Mouse (Mus musculus) forebrain, postnatal 0 days (tissue): ENCODE measurements around the gene Daam2. TPM values are rescaled to one million over a fixed set of nuclear protein-coding genes. Genes with fewer than 3 reads are reported as not detected.

Source experiments
- ATAC-seq: fragments of 200-750 bp; cut with Nextera tagmentation; 2 replicates; pipeline ENCODE4 v1.8.0; 2017; ENCODE audit warnings: mild to moderate bottlenecking, moderate library complexity
- DNase-seq: peaks from one replicate; pipeline ENCODE4 v3.0.0-alpha.2; 2015
- H3K27ac ChIP-seq: fragments of 300-500 bp; sonication (generic); 2 replicates; pipeline ENCODE4 v1.5.1; 2014; ENCODE audit warnings: low read depth, mild to moderate bottlenecking, antibody characterized with exemption, low read length, moderate library complexity, mixed read lengths
- H3K27me3 ChIP-seq: fragments of 300-500 bp; sonication (generic); 2 replicates; pipeline ENCODE4 v1.6.1; 2014; ENCODE audit warnings: mild to moderate bottlenecking, low read length, mixed read lengths; ENCODE audit not compliant: insufficient read depth
- H3K36me3 ChIP-seq: fragments of 300-500 bp; sonication (generic); 2 replicates; pipeline ENCODE4 v1.6.1; 2014; ENCODE audit warnings: mild to moderate bottlenecking, moderate library complexity; ENCODE audit not compliant: insufficient read depth
- H3K4me1 ChIP-seq: fragments of 300-500 bp; sonication (generic); 2 replicates; pipeline ENCODE4 v1.6.1; 2014; ENCODE audit warnings: antibody characterized with exemption; ENCODE audit not compliant: insufficient read depth
- H3K4me2 ChIP-seq: fragments of 300-500 bp; sonication (generic); 2 replicates; pipeline ENCODE4 v1.6.1; 2014; ENCODE audit warnings: low read depth, mild to moderate bottlenecking, moderate library complexity
- H3K4me3 ChIP-seq: fragments of 300-500 bp; sonication (generic); 2 replicates; pipeline ENCODE4 v1.5.1; 2014; ENCODE audit warnings: low read depth, low read length, mixed read lengths
- H3K9ac ChIP-seq: fragments of 300-500 bp; sonication (generic); 2 replicates; pipeline ENCODE4 v1.6.1; 2014; ENCODE audit warnings: mild to moderate bottlenecking
- H3K9me3 ChIP-seq: fragments of 300-500 bp; sonication (generic); 2 replicates; pipeline ENCODE4 v1.6.1; 2016; ENCODE audit warnings: low read length
- CTCF ChIP-seq: sonication (generic); IDR thresholded peaks from 2 replicates; pipeline ENCODE4 v1.5.1; 2016; ENCODE audit warnings: antibody characterized with exemption, control low read depth, low read depth
- WGBS: fragments of 180-500 bp; shearing (Covaris S2); extraction: QIAGEN DNeasy Blood & Tissue Kit; methylation state at CpG from one replicate; pipeline ENCODE4 v1.1.7; 2014; 5-methylcytosine and 5-hydroxymethylcytosine counted together
- polyA plus RNA-seq: library from polyadenylated mRNA; unstranded; fragments of >200 nt; fragmentation: Nextera tagmentation; extraction: Ambion mirVana; gene quantifications from 2 replicates; pipeline ENCODE4 v1.2.1, GENCODE M21; 2015
- total RNA-seq: library from RNA; depleted of rRNA; stranded (reverse); fragments of >200 nt; gene quantifications from 2 replicates; pipeline ENCODE4 v1.2.3, GENCODE M21; 2014

Gene Daam2
- total and polyA plus RNA-seq, 2 experiments from 2014 or later = 1.8 to 10.3 TPM

- 96% methylated on average over 4 of the region's 4 CpGs for WGBS
These were observed 70.9 kb downstream of the Daam2 start for GRCm38 (mm10) chr17:49493276-49493675.

GRCm38 (mm10) chr17:49489098-49489497 lies 75.0 kb downstream of the Daam2 start:
- DNase-seq = no peak
- TF ChIP-seq CTCF = no peak
- H3K27me3 ChIP-seq = no peaks in the 10 kb centered on the region
- H3K36me3 ChIP-seq = no peaks in the 10 kb centered on the region
- no peak overlapping the region for H3K27ac ChIP-seq
- no peaks in the 10 kb centered on the region for H3K9me3 ChIP-seq
- no peak overlapping the region for H3K9ac ChIP-seq
- H3K4me1 ChIP-seq = no peaks in the 10 kb centered on the region
- H3K4me3 ChIP-seq = no peak overlapping the region
- no peak overlapping the region for H3K4me2 ChIP-seq
- 82% methylated on average over 5 of the region's 5 CpGs for WGBS
- ATAC-seq = no peak

More at GRCm38 (mm10) chr17:49493276-49493675, 70.9 kb downstream of the Daam2 start:
- H3K4me1 ChIP-seq = no peaks in the 10 kb centered on the region
- no peak overlapping the region for H3K4me3 ChIP-seq
- H3K27me3 ChIP-seq = no peaks in the 10 kb centered on the region
- no peak overlapping the region for H3K9ac ChIP-seq
- peak; percentile 24; the same call in 1 of the 2 replicates for TF ChIP-seq CTCF
- H3K36me3 ChIP-seq = no peaks in the 10 kb centered on the region
- no peak for ATAC-seq
- no peaks in the 10 kb centered on the region for H3K9me3 ChIP-seq
- H3K4me2 ChIP-seq = no peak overlapping the region
- H3K27ac ChIP-seq = no peak overlapping the region
- DNase-seq = no peak

DNA sequence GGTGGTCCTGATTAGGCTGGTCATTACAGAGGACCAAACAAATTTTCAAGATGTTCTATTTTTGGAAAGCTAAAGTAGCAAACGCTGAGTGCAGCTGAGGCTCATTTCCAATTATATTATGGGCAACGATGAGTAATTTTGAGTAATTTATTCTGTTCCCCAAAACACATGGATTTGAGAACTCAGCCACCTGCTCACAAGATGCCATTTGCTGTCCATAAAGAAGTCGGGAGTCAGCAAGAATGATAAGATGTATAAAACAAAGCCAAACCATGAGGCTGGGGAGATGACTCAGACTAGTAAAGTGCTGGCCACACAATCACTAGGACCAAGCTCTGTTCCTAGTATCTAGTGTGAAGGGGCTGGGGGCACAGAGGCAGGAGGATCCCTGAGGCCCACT lies 79.7 kb downstream of the Daam2 start:
- H3K4me1 ChIP-seq = no peaks in the 10 kb centered on the region
- no peak overlapping the region for H3K4me2 ChIP-seq
- no peak for TF ChIP-seq CTCF
- no peak overlapping the region for H3K27ac ChIP-seq
- H3K27me3 ChIP-seq = no peaks in the 10 kb centered on the region
- H3K9ac ChIP-seq = no peak overlapping the region
- ATAC-seq = peak; percentile 43; the same call in 1 of the 2 replicates
- H3K36me3 ChIP-seq = no peaks in the 10 kb centered on the region
- H3K4me3 ChIP-seq = no peak overlapping the region
- no peaks in the 10 kb centered on the region for H3K9me3 ChIP-seq
- DNase-seq = peak; percentile 38
- 48% methylated on average over 3 of the region's 3 CpGs for WGBS

DNA sequence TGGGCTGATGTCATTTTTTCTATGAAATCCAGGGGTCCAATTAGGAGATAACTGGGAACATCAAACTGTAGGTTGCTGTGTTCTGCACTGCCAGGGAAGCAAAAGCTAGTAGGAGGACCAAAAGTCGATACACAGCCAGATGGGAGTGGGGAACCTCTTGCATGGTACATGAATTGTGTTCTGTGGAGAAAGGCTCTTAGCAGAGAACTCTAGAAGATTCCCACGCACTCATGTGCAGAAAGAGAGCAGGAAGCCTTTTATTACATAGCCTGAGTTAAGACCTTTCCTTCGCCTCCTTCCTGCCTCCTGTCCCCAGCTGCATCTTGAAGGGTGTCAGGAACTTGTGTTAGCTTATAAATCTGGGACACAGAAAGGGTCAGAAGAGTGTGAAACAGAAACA lies 82.3 kb downstream of the Daam2 start:
- Histone ChIP-seq H3K4me2 (no peak overlapping the region), H3K9ac (no peak overlapping the region), H3K27me3 (no peaks in the 10 kb centered on the region), H3K4me3 (no peak overlapping the region), H3K27ac (no peak overlapping the region), H3K4me1 (no peaks in the 10 kb centered on the region), H3K36me3 (no peaks in the 10 kb centered on the region), H3K9me3 (no peaks in the 10 kb centered on the region)
- no peak for ATAC-seq
- 84% methylated on average over 3 of the region's 3 CpGs for WGBS
- DNase-seq = no peak
- TF ChIP-seq CTCF = no peak

- Histone ChIP-seq H3K9ac (no peak overlapping the region), H3K36me3 (no peaks in the 10 kb centered on the region), H3K4me3 (no peak overlapping the region), H3K27ac (no peak overlapping the region), H3K4me2 (no peak overlapping the region), H3K9me3 (no peaks in the 10 kb centered on the region), H3K4me1 (no peaks in the 10 kb centered on the region), H3K27me3 (no peaks in the 10 kb centered on the region)
- TF ChIP-seq CTCF = no peak
- WGBS = 85% methylated on average over 4 of the region's 4 CpGs
- no peak for DNase-seq
- ATAC-seq = no peak
These were observed 86.8 kb downstream of the Daam2 start for GRCm38 (mm10) chr17:49477370-49477769.

DNA sequence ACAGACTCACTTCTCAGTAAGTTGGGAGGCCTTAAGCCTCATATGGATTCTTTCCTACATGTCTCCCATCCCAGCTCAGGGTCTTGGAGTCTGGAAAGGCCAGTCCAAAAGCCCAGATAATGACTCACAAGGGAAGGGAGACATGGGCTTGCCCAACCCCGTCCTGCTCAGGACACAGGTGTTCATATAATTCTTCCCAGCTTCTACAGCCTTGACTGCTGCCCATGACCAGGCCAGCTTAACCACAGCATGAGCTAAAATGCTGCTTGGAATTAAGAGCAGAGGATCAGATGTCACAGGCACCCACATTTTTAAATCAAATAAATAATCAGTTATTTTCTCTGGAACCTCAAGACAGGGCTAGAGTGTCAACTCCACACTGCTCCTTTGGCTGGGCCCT lies 89.0 kb downstream of the Daam2 start:
- Histone ChIP-seq H3K36me3 (no peaks in the 10 kb centered on the region), H3K9me3 (no peaks in the 10 kb centered on the region), H3K4me2 (no peak overlapping the region), H3K9ac (no peak overlapping the region), H3K27ac (no peak overlapping the region), H3K4me3 (no peak overlapping the region), H3K27me3 (no peaks in the 10 kb centered on the region), H3K4me1 (no peaks in the 10 kb centered on the region)
- no peak for ATAC-seq
- no peak for TF ChIP-seq CTCF
- WGBS = 91% methylated on average over 1 of the region's 1 CpGs
- no peak for DNase-seq

GRCm38 (mm10) chr17:49474051-49474450 lies 90.1 kb downstream of the Daam2 start:
- 91% methylated on average over 4 of the region's 4 CpGs for WGBS
- no peak overlapping the region for H3K27ac ChIP-seq
- H3K4me1 ChIP-seq = no peaks in the 10 kb centered on the region
- ATAC-seq (no peak), DNase-seq (no peak)
- TF ChIP-seq CTCF = no peak
- no peak overlapping the region for H3K9ac ChIP-seq
- no peaks in the 10 kb centered on the region for H3K36me3 ChIP-seq
- H3K4me2 ChIP-seq = no peak overlapping the region
- no peak overlapping the region for H3K4me3 ChIP-seq
- H3K9me3 ChIP-seq = no peaks in the 10 kb centered on the region
- no peaks in the 10 kb centered on the region for H3K27me3 ChIP-seq

- H3K9ac ChIP-seq = no peak overlapping the region
- H3K27me3 ChIP-seq = no peaks in the 10 kb centered on the region
- H3K9me3 ChIP-seq = no peaks in the 10 kb centered on the region
- no peak overlapping the region for H3K4me3 ChIP-seq
- H3K27ac ChIP-seq = no peak overlapping the region
- DNase-seq = peak; percentile 29
- TF ChIP-seq CTCF = no peak
- 56% methylated on average over 8 of the region's 8 CpGs for WGBS
- H3K36me3 ChIP-seq = no peaks in the 10 kb centered on the region
- no peak overlapping the region for H3K4me2 ChIP-seq
- peak; percentile 72 for ATAC-seq
- no peaks in the 10 kb centered on the region for H3K4me1 ChIP-seq
These were observed 91.5 kb downstream of the Daam2 start for GRCm38 (mm10) chr17:49472626-49473025.
